Mouse (Mus musculus) intestine, embryonic 16.5 days (tissue): ENCODE measurements around the gene Mgat4c. TPM values are rescaled to one million over a fixed set of nuclear protein-coding genes. Genes with fewer than 3 reads are reported as not detected.
"Not testable (repeated sequence)": the region's sequence is repeated elsewhere in the genome, so short reads cannot be mapped to it uniquely, and the experiment has no call there.

Experiments
- ATAC-seq: fragments of 200-750 bp; cut with Nextera tagmentation; 2 replicates; pipeline ENCODE4 v1.8.0; 2017; ENCODE audit warnings: moderate TSS enrichment, moderate library complexity
- H3K27ac ChIP-seq: fragments of 300-500 bp; sonication (generic); 2 replicates; pipeline ENCODE4 v1.5.1; 2014; ENCODE audit warnings: mild to moderate bottlenecking, low read length
- H3K27me3 ChIP-seq: fragments of 300-500 bp; sonication (generic); replicated peaks from 2 replicates; pipeline ENCODE4 v1.6.1; 2014; ENCODE audit warnings: low read length, control low read depth, mixed read lengths; ENCODE audit not compliant: control insufficient read depth, insufficient read depth
- H3K36me3 ChIP-seq: fragments of 300-500 bp; sonication (generic); 2 replicates; pipeline ENCODE4 v1.6.1; 2014; ENCODE audit warnings: low read length, control low read depth; ENCODE audit not compliant: control insufficient read depth, insufficient read depth
- H3K4me1 ChIP-seq: fragments of 300-500 bp; sonication (generic); 2 replicates; pipeline ENCODE4 v1.6.1; 2014; ENCODE audit warnings: low read length, control low read depth, mixed read lengths; ENCODE audit not compliant: control insufficient read depth, insufficient read depth
- H3K4me2 ChIP-seq: fragments of 300-500 bp; sonication (generic); 2 replicates; pipeline ENCODE4 v1.6.1; 2014; ENCODE audit warnings: low read depth, low read length, control low read depth
- H3K4me3 ChIP-seq: fragments of 300-500 bp; sonication (generic); 2 replicates; pipeline ENCODE4 v1.5.1; 2014; ENCODE audit warnings: mild to moderate bottlenecking, low read length
- H3K9ac ChIP-seq: fragments of 300-500 bp; sonication (generic); 2 replicates; pipeline ENCODE4 v1.6.1; 2014; ENCODE audit warnings: low read depth, low read length
- H3K9me3 ChIP-seq: fragments of 300-500 bp; sonication (generic); 2 replicates; pipeline ENCODE4 v1.6.1; 2016; ENCODE audit warnings: low read length, control low read depth; ENCODE audit not compliant: control insufficient read depth
- WGBS: fragments of 180-500 bp; shearing (Covaris S2); extraction: QIAGEN DNeasy Blood & Tissue Kit; methylation state at CpG from one replicate; pipeline ENCODE4 v1.1.7; 2014; 5-methylcytosine and 5-hydroxymethylcytosine counted together
- microRNA-seq: library from miRNA; unstranded; fragments of <30 nt; microRNA quantifications from one replicate; pipeline ENCODE4, GENCODE M21; 2016
- polyA plus RNA-seq: library from polyadenylated mRNA; unstranded; fragments of >200 nt; fragmentation: Nextera tagmentation; extraction: Ambion mirVana; gene quantifications from 2 replicates; pipeline ENCODE4 v1.2.1, GENCODE M21; 2015

Gene Mgat4c
- polyA plus RNA-seq, 1 experiment from 2014 or later: 20.1 TPM

DNA sequence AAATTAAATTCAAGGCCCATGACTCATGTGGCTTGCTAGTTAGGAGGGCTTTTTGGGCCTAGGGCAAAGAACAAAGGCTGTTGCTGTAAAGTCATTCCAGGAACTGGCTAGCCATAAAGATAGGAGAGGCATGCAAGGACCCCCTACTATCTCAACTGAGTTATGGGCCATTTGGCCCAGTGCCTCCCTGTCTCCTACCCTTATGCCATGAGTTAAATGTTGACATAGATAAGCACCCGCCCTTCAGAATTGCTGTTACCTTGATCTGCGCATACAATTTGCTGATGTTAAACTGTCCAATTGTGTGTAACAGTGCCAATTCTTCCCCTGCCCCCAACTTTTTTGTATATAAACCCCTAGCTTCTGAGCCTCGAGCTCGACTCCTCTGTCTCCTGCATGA lies 692.8 kb downstream of the Mgat4c start:
- H3K4me2 ChIP-seq: no peak overlapping the region
- peak; percentile 99 for ATAC-seq
- H3K9me3 ChIP-seq: no peaks in the 10 kb centered on the region
- H3K36me3 ChIP-seq: no peaks in the 10 kb centered on the region
- H3K4me3 ChIP-seq: peak overlapping the region; percentile 15; the same call in 1 of the 2 replicates
- no peak overlapping the region for H3K27ac ChIP-seq
- no peak overlapping the region for H3K9ac ChIP-seq
- 55% methylated on average over 4 of the region's 4 CpGs for WGBS
- H3K27me3 ChIP-seq: no peaks in the 10 kb centered on the region
- H3K4me1 ChIP-seq: no peaks in the 10 kb centered on the region

DNA sequence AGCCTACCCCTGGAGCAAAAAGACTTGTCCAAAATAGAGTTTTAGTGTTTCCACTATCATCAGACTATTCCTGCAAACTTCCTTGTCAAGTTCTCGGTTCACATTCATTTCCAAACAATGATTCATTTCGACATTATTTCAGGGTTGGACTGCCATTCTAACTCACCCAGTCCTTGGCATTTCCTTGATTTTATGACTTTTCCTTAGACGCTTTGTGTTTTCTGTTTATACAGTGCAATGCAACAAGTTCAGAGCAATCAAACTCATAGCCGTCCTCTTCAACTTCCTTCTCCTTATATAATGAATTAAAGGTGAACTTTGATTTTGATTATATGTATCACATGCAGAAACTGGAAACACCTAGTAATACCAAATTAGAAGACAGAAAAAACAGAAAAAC lies 696.1 kb downstream of the Mgat4c start:
- Histone ChIP-seq H3K27ac (no peak overlapping the region), H3K4me1 (no peaks in the 10 kb centered on the region), H3K27me3 (no peaks in the 10 kb centered on the region), H3K9me3 (no peaks in the 10 kb centered on the region), H3K36me3 (no peaks in the 10 kb centered on the region), H3K4me2 (no peak overlapping the region), H3K9ac (no peak overlapping the region), H3K4me3 (no peak overlapping the region)
- WGBS: 61% methylated on average over 4 of the region's 4 CpGs
- ATAC-seq: no peak

DNA sequence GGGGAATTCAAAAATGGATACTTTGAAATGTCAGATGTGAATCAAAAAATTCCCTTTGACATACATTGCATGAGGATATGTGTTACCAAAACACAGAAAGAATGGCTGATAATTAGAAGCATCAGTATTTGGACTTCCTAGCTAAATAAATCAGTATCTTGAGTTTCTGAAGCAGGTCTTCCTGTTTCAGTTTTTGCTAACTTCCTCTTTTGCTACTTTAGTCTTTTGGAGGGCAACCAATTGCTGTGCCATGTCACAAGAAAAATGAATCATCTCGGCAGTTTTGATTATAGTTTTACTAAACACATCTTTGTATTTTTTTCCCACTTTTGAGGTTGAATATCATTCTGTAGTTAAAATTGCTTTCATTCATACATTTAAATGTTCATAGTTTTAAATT lies 707.9 kb downstream of the Mgat4c start:
- H3K27me3 ChIP-seq: no peaks in the 10 kb centered on the region
- H3K27ac ChIP-seq: no peak overlapping the region
- H3K4me1 ChIP-seq: no peaks in the 10 kb centered on the region
- ATAC-seq: no peak
- no peaks in the 10 kb centered on the region for H3K36me3 ChIP-seq
- no peaks in the 10 kb centered on the region for H3K9me3 ChIP-seq
- no peak overlapping the region for H3K4me2 ChIP-seq
- WGBS: 83% methylated on average over 1 of the region's 1 CpGs
- H3K4me3 ChIP-seq: no peak overlapping the region
- H3K9ac ChIP-seq: no peak overlapping the region

DNA sequence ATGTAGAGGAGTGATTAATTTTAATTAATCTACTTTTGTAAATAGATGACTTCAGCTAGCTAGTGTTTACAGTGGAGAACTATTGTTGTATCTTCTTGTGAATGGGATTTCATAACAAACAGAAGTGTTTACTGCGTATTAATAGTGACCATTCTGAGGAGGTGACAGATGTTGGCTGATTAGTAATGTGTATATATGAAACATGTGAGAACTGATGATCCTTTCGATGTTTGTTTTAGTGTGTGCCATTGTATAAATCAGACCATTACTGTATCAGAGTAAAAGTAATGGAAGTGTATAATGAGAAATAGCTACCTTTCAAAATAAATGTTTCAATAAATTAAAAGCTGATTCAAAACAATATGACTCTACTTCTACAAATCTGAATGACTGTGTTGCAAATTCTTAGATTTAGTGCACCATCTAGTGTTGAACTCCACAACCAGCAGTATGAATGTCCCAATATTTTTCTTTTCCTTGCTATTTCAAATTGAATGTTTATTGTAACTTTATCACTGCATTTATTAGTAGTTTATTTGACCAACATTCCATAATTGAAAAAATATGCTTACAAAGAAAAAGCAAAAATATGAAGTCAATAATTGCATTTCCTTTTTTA lies 736.5 kb downstream of the Mgat4c start:
- no peaks in the 10 kb centered on the region for H3K27me3 ChIP-seq
- no peaks in the 10 kb centered on the region for H3K36me3 ChIP-seq
- H3K27ac ChIP-seq: no peak overlapping the region
- no peaks in the 10 kb centered on the region for H3K9me3 ChIP-seq
- H3K4me2 ChIP-seq: no peak overlapping the region
- 67% methylated on average over 2 of the region's 2 CpGs for WGBS
- H3K4me1 ChIP-seq: no peaks in the 10 kb centered on the region
- H3K4me3 ChIP-seq: no peak overlapping the region
- ATAC-seq: no peak
- no peak overlapping the region for H3K9ac ChIP-seq

- not testable (repeated sequence) for H3K4me1 ChIP-seq, H3K4me2 ChIP-seq, H3K4me3 ChIP-seq, H3K9me3 ChIP-seq, H3K9ac ChIP-seq, H3K27me3 ChIP-seq, H3K27ac ChIP-seq, H3K36me3 ChIP-seq
- peak; percentile 42; the same call in 1 of the 2 replicates for ATAC-seq
- WGBS: 6% methylated on average over 5 of the region's 7 CpGs
These were observed 753.8 kb downstream of the Mgat4c start for GRCm38 (mm10) chr10:102435048-102435447.

GRCm38 (mm10) chr10:102435467-102435866 lies 754.2 kb downstream of the Mgat4c start:
- WGBS: 33% methylated on average over 6 of the region's 6 CpGs
- H3K4me1 ChIP-seq, H3K9me3 ChIP-seq, H3K27ac ChIP-seq, ATAC-seq, H3K27me3 ChIP-seq, H3K4me3 ChIP-seq, H3K36me3 ChIP-seq, H3K9ac ChIP-seq: not testable (repeated sequence)
- H3K4me2 ChIP-seq: 0 out of 2 replicates have a peak overlapping the region, but pooled peaks have one; percentile 16

Small RNA genes lying within 50 kb of the gene (microRNA-seq; reads per million reads assigned to microRNA genes)
- not detected for gene Mir3059
